11 mouse cellular contexts compared by ENCODE assay signal in genomic region chr1:50928776-50929175, GRCm38 (mm10). TPM values are rescaled to one million over a fixed set of nuclear protein-coding genes. Genes with fewer than 3 reads are reported as not detected.
DNase-seq lines count a peak whose midpoint lies in the region; ATAC-seq and TF ChIP-seq lines count a peak whose summit lies in the region.
"Had no signal": no experiment of that assay in that cellular context is flagged by ENCODE, and none has a peak within 500 bp of the region (broad histone marks: within the 10 kb centered on the region; RNA-seq: fewer than 3 reads in every experiment).

No protein-coding gene starts in this region.

- H3K4me2 ChIP-seq in stomach, embryonic 14.5 days (replicated peaks; ENCODE audit: low read depth, low read length), result 0 out of 2 replicates have a peak overlapping the region, but pooled peaks have one; percentile 99
- H3K4me2 ChIP-seq in stomach, postnatal 0 days (replicated peaks; ENCODE audit: low read depth), result no peak overlapping the region
- H3K4me2 ChIP-seq in forebrain, embryonic 11.5 days (ENCODE audit: low read depth, low read length, severe bottlenecking), result peak overlapping the region; percentile 91; the same call in 1 of the 2 replicates
- H3K4me2 ChIP-seq in limb, embryonic 15.5 days, result peak overlapping the region; percentile 20

- ATAC-seq in stomach, embryonic 14.5 days (ENCODE audit: insufficient number of reproducible peaks, insufficient read depth, low FRiP score, low read depth), result no peak
- ATAC-seq in stomach, postnatal 0 days (ENCODE audit: low FRiP score, low TSS enrichment), result no peak
- no peak for ATAC-seq in forebrain, embryonic 11.5 days (replicated peaks; ENCODE audit: low FRiP score)
- no peak for ATAC-seq in limb, embryonic 15.5 days (ENCODE audit: insufficient number of reproducible peaks, low FRiP score, low TSS enrichment, low read depth)
- no peak for ATAC-seq in frontal cortex, adult (ENCODE audit: low TSS enrichment)

- H3K27me3 ChIP-seq in stomach, embryonic 14.5 days (ENCODE audit: control insufficient read depth, insufficient read depth, low read length), result peaks cover 11% of the 10 kb centered on the region; the same call in 1 of the 2 replicates
- 0 out of 2 replicates have a peak, but pooled peaks cover 3% of the 10 kb centered on the region for H3K27me3 ChIP-seq in stomach, postnatal 0 days (ENCODE audit: control insufficient read depth, insufficient read depth, low read length)
- peaks cover 8% of the 10 kb centered on the region; the same call in 1 of the 2 replicates for H3K27me3 ChIP-seq in forebrain, embryonic 11.5 days (ENCODE audit: control insufficient read depth, insufficient read depth, low read length)
- H3K27me3 ChIP-seq in limb, embryonic 15.5 days, result peaks cover 37% of the 10 kb centered on the region

- H3K9ac ChIP-seq in stomach, embryonic 14.5 days (replicated peaks; ENCODE audit: low read depth, low read length), result no peak overlapping the region
- H3K9ac ChIP-seq in stomach, postnatal 0 days (ENCODE audit: low read length), result no peak overlapping the region
- no peak overlapping the region for H3K9ac ChIP-seq in forebrain, embryonic 11.5 days (ENCODE audit: low read length)
- H3K9ac ChIP-seq in limb, embryonic 15.5 days, result no peak overlapping the region

- H3K36me3 ChIP-seq in stomach, embryonic 14.5 days (ENCODE audit: control insufficient read depth, insufficient read depth, low read length), result no peaks in the 10 kb centered on the region
- H3K36me3 ChIP-seq in stomach, postnatal 0 days (ENCODE audit: control insufficient read depth, insufficient read depth, low read length), result no peaks in the 10 kb centered on the region
- no peaks in the 10 kb centered on the region for H3K36me3 ChIP-seq in forebrain, embryonic 11.5 days (ENCODE audit: control insufficient read depth, insufficient read depth, low read length)
- no peaks in the 10 kb centered on the region for H3K36me3 ChIP-seq in limb, embryonic 15.5 days

- no peak overlapping the region for H3K4me3 ChIP-seq in stomach, embryonic 14.5 days (ENCODE audit: low read depth, low read length)
- no peak overlapping the region for H3K4me3 ChIP-seq in stomach, postnatal 0 days (ENCODE audit: low read depth, low read length)
- H3K4me3 ChIP-seq in forebrain, embryonic 11.5 days (ENCODE audit: low read depth, low read length), result peak overlapping the region; percentile 53; the same call in 1 of the 2 replicates
- H3K4me3 ChIP-seq in limb, embryonic 15.5 days, result peak overlapping the region; percentile 61

- no peak for DNase-seq in stomach, postnatal 0 days (ENCODE audit: low spot score)
- DNase-seq in forebrain, embryonic 11.5 days (ENCODE audit: low spot score), result no peak
- no peak for DNase-seq in left cerebral cortex, postnatal 14 days (ENCODE audit: low spot score in 2 of 2)
- DNase-seq in spleen, adult 18-20 months, result no peak
- DNase-seq: heart, adult 18-20 months; kidney, postnatal 36 days; thymus, adult 2 months had no signal

- no peak overlapping the region for H3K27ac ChIP-seq in stomach, embryonic 14.5 days (ENCODE audit: low read length)
- no peak overlapping the region for H3K27ac ChIP-seq in stomach, postnatal 0 days (replicated peaks)
- no peak overlapping the region for H3K27ac ChIP-seq in forebrain, embryonic 11.5 days (ENCODE audit: low read depth, low read length)
- no peak overlapping the region for H3K27ac ChIP-seq in limb, embryonic 15.5 days

- no peak for TF ChIP-seq EP300 in stomach, postnatal 0 days (optimal IDR thresholded peaks at IDR 0.05)

- intact Hi-C loops in left cerebral cortex, postnatal 14 days (cut with DNase I), result loop anchor here (10.0 kb wide), 1 partner anchor 666 kb away; no protein-coding TSS in a partner anchor

- WGBS in stomach, embryonic 14.5 days, result 18% methylated on average over 3 of the region's 3 CpGs
- WGBS in stomach, postnatal 0 days, result 38% methylated on average over 3 of the region's 3 CpGs
- WGBS in forebrain, embryonic 11.5 days, result 9% methylated on average over 3 of the region's 3 CpGs
- 24% methylated on average over 3 of the region's 3 CpGs for WGBS in limb, embryonic 15.5 days

- H3K9me3 ChIP-seq in stomach, embryonic 14.5 days (ENCODE audit: control insufficient read depth, low read depth, low read length), result no peaks in the 10 kb centered on the region
- no peaks in the 10 kb centered on the region for H3K9me3 ChIP-seq in stomach, postnatal 0 days (ENCODE audit: control insufficient read depth, low read length)
- H3K9me3 ChIP-seq in forebrain, embryonic 11.5 days (ENCODE audit: control insufficient read depth, low read length), result no peaks in the 10 kb centered on the region
- H3K9me3 ChIP-seq in limb, embryonic 15.5 days, result no peaks in the 10 kb centered on the region

- 0 out of 2 replicates have a peak, but pooled peaks cover 3% of the 10 kb centered on the region for H3K4me1 ChIP-seq in stomach, embryonic 14.5 days (ENCODE audit: control insufficient read depth, insufficient read depth, low read length)
- H3K4me1 ChIP-seq in stomach, postnatal 0 days (replicated peaks; ENCODE audit: control insufficient read depth, insufficient read depth), result no peaks in the 10 kb centered on the region
- 0 out of 2 replicates have a peak, but pooled peaks cover 3% of the 10 kb centered on the region for H3K4me1 ChIP-seq in forebrain, embryonic 11.5 days (replicated peaks; ENCODE audit: control insufficient read depth, insufficient read depth, low read length)
- peaks cover 21% of the 10 kb centered on the region for H3K4me1 ChIP-seq in limb, embryonic 15.5 days

- TF ChIP-seq CTCF in stomach, postnatal 0 days (IDR thresholded peaks at IDR 0.05; ENCODE audit: low read depth), result no peak

RNA-seq across cellular contexts. Expression of gene Tmeff2, which starts 28.3 kb away (rescaled TPM):
- polyA plus RNA-seq in stomach, embryonic 14.5 days (2014; fragmentation: Nextera tagmentation; extraction: Ambion mirVana), result 11.7 and 12.3 TPM in 2 replicates
- polyA plus RNA-seq in stomach, postnatal 0 days (2015; fragmentation: Nextera tagmentation; extraction: Ambion mirVana), result 5.0 and 5.9 TPM in 2 replicates
- polyA plus RNA-seq in forebrain, embryonic 11.5 days (2014; fragmentation: Nextera tagmentation; extraction: Ambion mirVana), result 5.7 and 5.9 TPM in 2 replicates
- polyA plus RNA-seq in limb, embryonic 15.5 days (2015; fragmentation: Nextera tagmentation; extraction: Ambion mirVana), result 20.1 and 23.6 TPM in 2 replicates
- total RNA-seq in left cerebral cortex, postnatal 14 days (2021), result 10 to 100 TPM; 41.3 to 48.3 TPM
- total RNA-seq: MEL had no signal

Comparison
In these comparisons a context has a peak if more than half of its experiments do, and no peak if none do; other contexts are left out.
1. H3K4me3 ChIP-seq: peak in forebrain, embryonic 11.5 days (single experiment) and limb, embryonic 15.5 days (single experiment); none in stomach, embryonic 14.5 days (single experiment) and stomach, postnatal 0 days (single experiment).